Mouse (Mus musculus) midbrain, embryonic 16.5 days (tissue): Measurements from ENCODE around the gene Pinlyp. TPM values are rescaled to one million over a fixed set of nuclear protein-coding genes. Genes with fewer than 3 reads are reported as not detected.

Experiments
- ATAC-seq: fragments of 200-750 bp; cut with Nextera tagmentation; 2 replicates; pipeline ENCODE4 v1.8.0; 2017; ENCODE audit warnings: moderate TSS enrichment
- H3K27ac ChIP-seq: fragments of 300-500 bp; sonication (generic); 2 replicates; pipeline ENCODE4 v1.5.1; 2014; ENCODE audit warnings: mild to moderate bottlenecking, low read length, mixed read lengths
- H3K27me3 ChIP-seq: fragments of 300-500 bp; sonication (generic); 2 replicates; pipeline ENCODE4 v1.6.1; 2014; ENCODE audit warnings: low read depth, low read length, mixed read lengths; ENCODE audit not compliant: control insufficient read depth, insufficient read depth
- H3K36me3 ChIP-seq: fragments of 300-500 bp; sonication (generic); 2 replicates; pipeline ENCODE4 v1.6.1; 2014; ENCODE audit warnings: mild to moderate bottlenecking, low read length, moderate library complexity, mixed read lengths; ENCODE audit not compliant: control insufficient read depth, insufficient read depth
- H3K4me1 ChIP-seq: fragments of 300-500 bp; sonication (generic); 2 replicates; pipeline ENCODE4 v1.6.1; 2014; ENCODE audit warnings: mild to moderate bottlenecking, low read length, mixed read lengths; ENCODE audit not compliant: control insufficient read depth, insufficient read depth
- H3K4me2 ChIP-seq: fragments of 300-500 bp; sonication (generic); 2 replicates; pipeline ENCODE4 v1.6.1; 2014; ENCODE audit warnings: mild to moderate bottlenecking, low read length, mixed read lengths
- H3K4me3 ChIP-seq: fragments of 300-500 bp; sonication (generic); 2 replicates; pipeline ENCODE4 v1.5.1; 2014; ENCODE audit warnings: low read depth, mild to moderate bottlenecking, low read length, moderate library complexity, mixed read lengths
- H3K9ac ChIP-seq: fragments of 300-500 bp; sonication (generic); 2 replicates; pipeline ENCODE4 v1.6.1; 2014; ENCODE audit warnings: low read depth, low read length, mixed read lengths
- H3K9me3 ChIP-seq: fragments of 300-500 bp; sonication (generic); replicated peaks from 2 replicates; pipeline ENCODE4 v1.6.1; 2014; ENCODE audit warnings: mild to moderate bottlenecking, low read length, mixed read lengths; ENCODE audit not compliant: control insufficient read depth, poor library complexity, severe bottlenecking
- WGBS: fragments of 180-500 bp; shearing (Covaris S2); extraction: QIAGEN DNeasy Blood & Tissue Kit; methylation state at CpG from one replicate; pipeline ENCODE4 v1.1.7; 2014; 5-methylcytosine and 5-hydroxymethylcytosine counted together
- polyA plus RNA-seq: library from polyadenylated mRNA; unstranded; fragments of >200 nt; fragmentation: Nextera tagmentation; extraction: Ambion mirVana; gene quantifications from 2 replicates; pipeline ENCODE4 v1.2.1, GENCODE M21; 2015

Gene Pinlyp
- polyA plus RNA-seq, 1 experiment from 2014 or later, result not detected

DNA sequence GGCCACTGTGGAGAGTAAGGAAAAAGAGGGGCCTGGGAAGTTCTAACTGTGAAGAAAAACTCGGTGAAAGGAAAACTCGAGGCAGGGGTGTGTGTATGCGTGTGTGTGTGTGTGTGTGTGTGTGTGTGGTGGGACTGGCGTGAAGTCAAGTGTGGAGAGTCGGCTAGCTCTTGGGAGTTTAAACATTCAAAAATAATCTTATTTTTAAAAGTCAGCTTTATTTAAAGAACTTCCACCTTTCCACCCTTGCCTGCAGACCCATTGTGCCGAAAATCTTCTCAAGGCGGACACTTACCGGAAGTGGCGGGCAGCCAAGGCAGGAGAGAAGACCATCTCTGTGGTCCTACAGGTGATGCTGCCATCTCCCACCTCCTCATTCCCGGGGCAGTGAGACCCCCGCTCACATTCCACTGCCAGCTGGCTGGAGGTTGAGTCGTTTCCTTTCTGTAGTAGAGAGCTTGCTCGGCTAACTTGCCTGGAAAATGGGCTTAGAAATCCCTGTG is 1.7 kb upstream of the Pinlyp start:
- Histone ChIP-seq H3K27me3 (no peaks in the 10 kb centered on the region), H3K4me3 (peak overlapping the region; percentile 81), H3K9me3 (no peaks in the 10 kb centered on the region; the same call in 1 of the 2 replicates), H3K36me3 (peaks cover 6% of the 10 kb centered on the region; the same call in 1 of the 2 replicates), H3K9ac (peak overlapping the region; percentile 88), H3K4me2 (peak overlapping the region; percentile 82), H3K27ac (peak overlapping the region; percentile 79; the same call in 1 of the 2 replicates), H3K4me1 (peaks cover 12% of the 10 kb centered on the region)
- peak; percentile 6; the same call in 1 of the 2 replicates for ATAC-seq
- 23% methylated on average over 13 of the region's 13 CpGs for WGBS

GRCm38 (mm10) chr7:24546634-24547389 is 894 bp upstream of the Pinlyp start:
- H3K36me3 ChIP-seq, result peaks cover 3% of the 10 kb centered on the region; the same call in 1 of the 2 replicates
- peak; percentile 97 for ATAC-seq
- WGBS, result under 1% methylated on average over 57 of the region's 57 CpGs
- H3K27ac ChIP-seq, result peak overlapping the region; percentile 79
- H3K4me1 ChIP-seq, result peaks cover 12% of the 10 kb centered on the region
- H3K4me2 ChIP-seq, result peak overlapping the region; percentile 82
- no peaks in the 10 kb centered on the region; the same call in 1 of the 2 replicates for H3K9me3 ChIP-seq
- H3K9ac ChIP-seq, result peak overlapping the region; percentile 88
- no peaks in the 10 kb centered on the region for H3K27me3 ChIP-seq
- H3K4me3 ChIP-seq, result peak overlapping the region; percentile 81

DNA sequence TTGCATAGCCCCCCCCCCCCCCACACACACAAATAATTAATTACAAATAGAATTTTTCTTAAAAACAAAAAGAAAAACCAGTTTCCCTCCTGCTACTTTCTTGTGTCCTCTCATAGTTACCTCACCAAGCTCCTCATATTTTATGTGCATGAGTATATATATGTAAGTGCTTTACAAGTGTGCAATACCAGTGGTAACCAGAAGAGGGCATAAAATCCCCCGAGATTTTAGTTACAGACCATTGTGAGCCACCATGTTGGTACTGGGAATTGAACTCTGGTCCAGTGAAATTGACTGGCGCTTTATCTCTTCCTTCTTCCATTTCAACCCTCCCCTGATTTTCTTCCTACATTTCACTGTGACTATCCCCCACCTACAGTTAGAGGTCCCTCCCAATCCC is 1.4 kb downstream of the Pinlyp start:
- Histone ChIP-seq H3K9ac (no peak overlapping the region), H3K27me3 (no peaks in the 10 kb centered on the region), H3K36me3 (0 out of 2 replicates have a peak, but pooled peaks cover 2% of the 10 kb centered on the region), H3K27ac (no peak overlapping the region), H3K4me3 (no peak overlapping the region), H3K4me2 (no peak overlapping the region), H3K9me3 (no peaks in the 10 kb centered on the region; the same call in 1 of the 2 replicates), H3K4me1 (peaks cover 12% of the 10 kb centered on the region)
- 90% methylated on average over 2 of the region's 2 CpGs for WGBS
- ATAC-seq, result no peak

GRCm38 (mm10) chr7:24539686-24540085 is 6.2 kb downstream of the Pinlyp start:
- Histone ChIP-seq H3K4me2 (no peak overlapping the region), H3K27ac (no peak overlapping the region), H3K27me3 (no peaks in the 10 kb centered on the region), H3K4me1 (no peaks in the 10 kb centered on the region), H3K9ac (no peak overlapping the region), H3K9me3 (no peaks in the 10 kb centered on the region; the same call in 1 of the 2 replicates), H3K4me3 (no peak overlapping the region), H3K36me3 (peaks cover 16% of the 10 kb centered on the region)
- ATAC-seq, result no peak
- 94% methylated on average over 4 of the region's 4 CpGs for WGBS

DNA sequence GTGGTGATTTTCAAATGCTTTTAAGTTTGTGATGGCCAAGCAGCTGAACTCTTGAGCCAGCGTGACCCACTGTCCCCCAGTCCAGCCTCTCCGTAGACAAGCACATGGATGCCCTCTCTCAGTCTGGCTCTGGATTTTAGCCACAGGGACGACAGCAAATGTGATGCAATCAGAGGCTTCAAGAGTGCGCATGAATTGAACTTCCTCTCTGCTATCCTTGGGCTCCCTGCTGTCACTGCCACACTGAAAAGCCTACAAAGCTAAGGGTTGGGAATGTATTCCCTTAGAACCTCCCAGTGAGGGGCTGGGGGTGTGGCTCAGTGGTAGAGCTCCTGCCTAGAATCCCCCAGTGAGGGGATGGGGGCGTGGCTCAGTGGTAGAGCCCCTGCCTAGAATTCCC is 7.2 kb downstream of the Pinlyp start:
- 73% methylated on average over 5 of the region's 5 CpGs for WGBS
- no peak for ATAC-seq

DNA sequence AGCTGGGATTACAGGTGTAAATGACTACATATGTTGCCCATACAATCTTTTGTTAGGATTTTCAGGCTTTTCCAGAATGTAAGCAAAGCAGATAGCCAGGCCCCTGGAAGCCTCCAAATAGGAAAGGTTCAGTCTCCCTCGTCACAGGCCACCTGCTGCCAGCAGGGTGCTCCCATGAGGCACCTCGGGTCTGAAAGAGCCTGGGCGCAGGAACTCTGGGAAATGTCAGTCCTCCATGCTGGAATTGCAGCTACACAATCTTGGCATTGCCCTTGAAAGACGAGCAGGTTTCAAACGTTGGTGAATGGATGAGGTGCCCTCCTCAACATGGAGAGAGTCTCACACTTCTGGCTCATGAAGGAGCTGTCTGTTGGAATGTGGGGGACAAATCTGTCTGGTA is 7.8 kb downstream of the Pinlyp start:
- 48% methylated on average over 5 of the region's 5 CpGs for WGBS
- no peak overlapping the region for H3K9ac ChIP-seq
- no peak overlapping the region for H3K27ac ChIP-seq
- H3K4me2 ChIP-seq, result no peak overlapping the region
- no peak overlapping the region for H3K4me3 ChIP-seq
- H3K27me3 ChIP-seq, result no peaks in the 10 kb centered on the region
- no peaks in the 10 kb centered on the region for H3K9me3 ChIP-seq
- ATAC-seq, result no peak
- H3K4me1 ChIP-seq, result peaks cover 14% of the 10 kb centered on the region
- peaks cover 26% of the 10 kb centered on the region for H3K36me3 ChIP-seq

More for the DNA sequence above, 7.2 kb downstream of the Pinlyp start:
- Histone ChIP-seq H3K4me3 (no peak overlapping the region), H3K9ac (no peak overlapping the region), H3K27ac (no peak overlapping the region), H3K36me3 (peaks cover 21% of the 10 kb centered on the region), H3K9me3 (no peaks in the 10 kb centered on the region), H3K4me2 (no peak overlapping the region), H3K27me3 (no peaks in the 10 kb centered on the region), H3K4me1 (peaks cover 9% of the 10 kb centered on the region)

- no peak overlapping the region for H3K4me3 ChIP-seq
- H3K36me3 ChIP-seq, result peaks cover 27% of the 10 kb centered on the region
- peaks cover 18% of the 10 kb centered on the region for H3K4me1 ChIP-seq
- no peaks in the 10 kb centered on the region for H3K9me3 ChIP-seq
- H3K4me2 ChIP-seq, result no peak overlapping the region
- no peaks in the 10 kb centered on the region for H3K27me3 ChIP-seq
- 87% methylated on average over 5 of the region's 5 CpGs for WGBS
- no peak overlapping the region for H3K27ac ChIP-seq
- 0 out of 2 replicates have a peak overlapping the region, but pooled peaks have one; percentile 12 for H3K9ac ChIP-seq
- ATAC-seq, result no peak
Observed at GRCm38 (mm10) chr7:24537591-24537990, 8.3 kb downstream of the Pinlyp start.

GRCm38 (mm10) chr7:24537081-24537480 is 8.8 kb downstream of the Pinlyp start:
- H3K36me3 ChIP-seq, result peaks cover 27% of the 10 kb centered on the region
- H3K4me2 ChIP-seq, result no peak overlapping the region
- no peak overlapping the region for H3K27ac ChIP-seq
- no peaks in the 10 kb centered on the region for H3K9me3 ChIP-seq
- 79% methylated on average over 4 of the region's 4 CpGs for WGBS
- H3K4me3 ChIP-seq, result no peak overlapping the region
- no peak overlapping the region for H3K9ac ChIP-seq
- ATAC-seq, result no peak
- no peaks in the 10 kb centered on the region for H3K27me3 ChIP-seq
- H3K4me1 ChIP-seq, result peaks cover 23% of the 10 kb centered on the region

- no peaks in the 10 kb centered on the region for H3K9me3 ChIP-seq
- no peak overlapping the region for H3K27ac ChIP-seq
- peaks cover 27% of the 10 kb centered on the region for H3K36me3 ChIP-seq
- WGBS, result 30% methylated on average over 19 of the region's 19 CpGs
- no peaks in the 10 kb centered on the region for H3K27me3 ChIP-seq
- H3K4me1 ChIP-seq, result peaks cover 32% of the 10 kb centered on the region
- H3K4me2 ChIP-seq, result peak overlapping the region; percentile 25; the same call in 1 of the 2 replicates
- no peak for ATAC-seq
- no peak overlapping the region for H3K9ac ChIP-seq
- H3K4me3 ChIP-seq, result no peak overlapping the region
Observed at GRCm38 (mm10) chr7:24534301-24534700, 11.6 kb downstream of the Pinlyp start.
